Mouse (Mus musculus) stomach, postnatal 0 days (tissue): ENCODE measurements around the gene Slc13a5. TPM values are rescaled to one million over a fixed set of nuclear protein-coding genes. Genes with fewer than 3 reads are reported as not detected.

ENCODE experiments used
- ATAC-seq: fragments of 200-750 bp; cut with Nextera tagmentation; 2 replicates; pipeline ENCODE4 v1.8.0; 2017; ENCODE audit not compliant: low FRiP score, low TSS enrichment
- DNase-seq: peaks from one replicate; pipeline ENCODE4 v3.0.0-alpha.2; 2016; ENCODE audit warnings: low spot score
- H3K27ac ChIP-seq: fragments of 300-500 bp; sonication (generic); replicated peaks from 2 replicates; pipeline ENCODE4 v1.5.1; 2014; ENCODE audit warnings: mild to moderate bottlenecking, control low read depth
- H3K27me3 ChIP-seq: fragments of 300-500 bp; sonication (generic); 2 replicates; pipeline ENCODE4 v1.6.1; 2014; ENCODE audit warnings: low read length; ENCODE audit not compliant: control insufficient read depth, insufficient read depth
- H3K36me3 ChIP-seq: fragments of 300-500 bp; sonication (generic); 2 replicates; pipeline ENCODE4 v1.6.1; 2014; ENCODE audit warnings: low read length, mixed read lengths; ENCODE audit not compliant: control insufficient read depth, insufficient read depth
- H3K4me1 ChIP-seq: fragments of 300-500 bp; sonication (generic); replicated peaks from 2 replicates; pipeline ENCODE4 v1.6.1; 2014; ENCODE audit warnings: antibody characterized with exemption; ENCODE audit not compliant: control insufficient read depth, insufficient read depth
- H3K4me2 ChIP-seq: fragments of 300-500 bp; sonication (generic); replicated peaks from 2 replicates; pipeline ENCODE4 v1.6.1; 2014; ENCODE audit warnings: low read depth, mild to moderate bottlenecking, control low read depth, moderate library complexity
- H3K4me3 ChIP-seq: fragments of 300-500 bp; sonication (generic); 2 replicates; pipeline ENCODE4 v1.5.1; 2014; ENCODE audit warnings: low read depth, low read length, control low read depth
- H3K9ac ChIP-seq: fragments of 300-500 bp; sonication (generic); 2 replicates; pipeline ENCODE4 v1.6.1; 2014; ENCODE audit warnings: mild to moderate bottlenecking, low read length, control low read depth, mixed read lengths
- H3K9me3 ChIP-seq: fragments of 300-500 bp; sonication (generic); 2 replicates; pipeline ENCODE4 v1.6.1; 2016; ENCODE audit warnings: low read length; ENCODE audit not compliant: control insufficient read depth
- CTCF ChIP-seq: IDR thresholded peaks from 2 replicates; pipeline ENCODE4 v1.5.1; 2016; ENCODE audit warnings: antibody characterized with exemption, low read depth, mild to moderate bottlenecking, moderate library complexity
- EP300 ChIP-seq: optimal IDR thresholded peaks from 2 replicates; pipeline ENCODE3; 2016; ENCODE audit warnings: antibody characterized with exemption
- WGBS: fragments of 180-500 bp; shearing (Covaris S2); extraction: QIAGEN DNeasy Blood & Tissue Kit; methylation state at CpG from one replicate; pipeline ENCODE4 v1.1.7; 2014; 5-methylcytosine and 5-hydroxymethylcytosine counted together
- polyA plus RNA-seq: library from polyadenylated mRNA; unstranded; fragments of >200 nt; fragmentation: Nextera tagmentation; extraction: Ambion mirVana; gene quantifications from 2 replicates; pipeline ENCODE4 v1.2.1, GENCODE M21; 2015

Slc13a5 gene
- polyA plus RNA-seq, 1 experiment from 2014 or later, result 0.06 TPM

GRCm38 (mm10) chr11:72302230-72302629 lies 35.2 kb upstream of the Slc13a5 start:
- H3K27ac ChIP-seq, result peak overlapping the region; percentile 78
- ATAC-seq, result peak; percentile 19; the same call in 1 of the 2 replicates
- no peaks in the 10 kb centered on the region for H3K4me1 ChIP-seq
- TF ChIP-seq EP300 (no peak), CTCF (no peak)
- peak overlapping the region; percentile 51 for H3K9ac ChIP-seq
- no peaks in the 10 kb centered on the region for H3K27me3 ChIP-seq
- no peaks in the 10 kb centered on the region for H3K9me3 ChIP-seq
- DNase-seq, result no peak
- WGBS, result 68% methylated on average over 7 of the region's 7 CpGs
- no peaks in the 10 kb centered on the region for H3K36me3 ChIP-seq
- peak overlapping the region; percentile 61 for H3K4me2 ChIP-seq
- peak overlapping the region; percentile 43 for H3K4me3 ChIP-seq

DNA sequence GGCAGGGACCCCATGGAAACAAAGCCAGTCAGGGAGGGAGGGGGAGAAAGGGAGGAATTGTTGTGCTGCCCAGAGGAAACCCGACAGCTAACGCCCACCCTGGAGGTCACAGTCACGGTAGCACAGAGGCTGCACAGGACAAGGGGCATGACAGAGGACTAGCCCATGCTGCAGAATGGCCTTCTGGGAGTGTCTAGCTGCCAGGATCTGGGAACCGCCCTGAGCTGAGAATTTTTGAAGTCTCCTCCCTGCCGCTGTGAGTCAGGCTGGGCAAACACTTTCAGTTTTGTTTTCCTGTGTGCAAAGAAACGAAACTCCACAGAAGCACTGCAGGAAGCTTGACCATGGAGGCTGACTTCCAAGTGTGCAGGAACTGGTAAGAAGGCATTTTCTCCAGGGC lies 34.3 kb upstream of the Slc13a5 start, which contains the start of gene Xaf1:
TSS of gene Xaf1 (plus strand) at position 296 of the 400 bp plus-strand sequence.
- Histone ChIP-seq H3K27me3 (no peaks in the 10 kb centered on the region), H3K27ac (peak within 1 kb of the TSS; percentile 78), H3K9me3 (no peaks in the 10 kb centered on the region), H3K9ac (peak within 1 kb of the TSS; percentile 51), H3K36me3 (no peaks in the 10 kb centered on the region), H3K4me1 (no peaks in the 10 kb centered on the region), H3K4me3 (peak within 1 kb of the TSS; percentile 43), H3K4me2 (peak within 1 kb of the TSS; percentile 61)
- DNase-seq (peak; percentile 82), ATAC-seq (peak; percentile 94)
- TF ChIP-seq EP300 (no peak), CTCF (no peak)
- WGBS, result 7% methylated on average over 6 of the region's 6 CpGs

DNA sequence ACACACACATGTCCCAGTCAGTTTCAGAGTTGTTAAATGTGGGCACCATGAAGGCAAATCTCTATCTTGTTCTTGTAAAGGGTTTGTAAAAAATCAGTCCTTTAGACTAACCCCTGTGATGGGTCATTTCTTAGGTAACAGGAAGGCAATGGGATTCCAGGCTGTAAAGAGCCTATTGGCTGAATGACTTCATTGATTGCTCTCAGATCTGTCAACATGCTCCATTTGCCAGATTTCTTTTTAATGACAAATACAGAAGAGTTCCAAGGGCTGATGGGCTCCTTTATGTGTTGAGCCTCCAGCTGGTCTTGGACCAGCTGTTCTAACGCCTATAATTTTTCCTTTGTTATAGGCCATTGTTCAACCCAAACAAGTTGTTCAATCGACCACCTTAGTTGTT lies 26.1 kb upstream of the Slc13a5 start:
- H3K9me3 ChIP-seq, result no peaks in the 10 kb centered on the region
- H3K4me2 ChIP-seq, result no peak overlapping the region
- ATAC-seq (no peak), DNase-seq (no peak)
- no peaks in the 10 kb centered on the region for H3K4me1 ChIP-seq
- H3K4me3 ChIP-seq, result no peak overlapping the region
- TF ChIP-seq CTCF, result no peak
- TF ChIP-seq EP300, result no peak
- no peak overlapping the region for H3K9ac ChIP-seq
- no peak overlapping the region for H3K27ac ChIP-seq
- H3K27me3 ChIP-seq, result no peaks in the 10 kb centered on the region
- H3K36me3 ChIP-seq, result no peaks in the 10 kb centered on the region
- 77% methylated on average over 2 of the region's 2 CpGs for WGBS

- H3K36me3 ChIP-seq, result no peaks in the 10 kb centered on the region
- H3K27me3 ChIP-seq, result no peaks in the 10 kb centered on the region
- H3K27ac ChIP-seq, result no peak overlapping the region
- whole genome bisulfite sequencing, result 84% methylated on average over 3 of the region's 3 CpGs
- H3K4me1 ChIP-seq, result no peaks in the 10 kb centered on the region
- TF ChIP-seq EP300, result no peak
- TF ChIP-seq CTCF, result no peak
- DNase-seq (no peak), ATAC-seq (no peak)
- H3K4me2 ChIP-seq, result no peak overlapping the region
- no peaks in the 10 kb centered on the region for H3K9me3 ChIP-seq
- H3K9ac ChIP-seq, result no peak overlapping the region
- no peak overlapping the region for H3K4me3 ChIP-seq
These were observed 20.5 kb upstream of the Slc13a5 start for GRCm38 (mm10) chr11:72287543-72287942.

- H3K27ac ChIP-seq, result no peak overlapping the region
- ATAC-seq (no peak), DNase-seq (no peak)
- 91% methylated on average over 2 of the region's 2 CpGs for WGBS
- no peaks in the 10 kb centered on the region for H3K36me3 ChIP-seq
- no peak overlapping the region for H3K9ac ChIP-seq
- TF ChIP-seq EP300 (no peak), CTCF (no peak)
- no peak overlapping the region for H3K4me3 ChIP-seq
- no peaks in the 10 kb centered on the region for H3K9me3 ChIP-seq
- H3K27me3 ChIP-seq, result no peaks in the 10 kb centered on the region
- H3K4me2 ChIP-seq, result no peak overlapping the region
- no peaks in the 10 kb centered on the region for H3K4me1 ChIP-seq
These were observed 20.1 kb upstream of the Slc13a5 start for GRCm38 (mm10) chr11:72287126-72287525.

- no peak overlapping the region for H3K9ac ChIP-seq
- no peak overlapping the region for H3K4me3 ChIP-seq
- H3K4me2 ChIP-seq, result no peak overlapping the region
- no peaks in the 10 kb centered on the region for H3K4me1 ChIP-seq
- WGBS, result 68% methylated on average over 3 of the region's 3 CpGs
- TF ChIP-seq EP300, result no peak
- TF ChIP-seq CTCF, result no peak
- no peaks in the 10 kb centered on the region for H3K27me3 ChIP-seq
- H3K36me3 ChIP-seq, result no peaks in the 10 kb centered on the region
- no peaks in the 10 kb centered on the region for H3K9me3 ChIP-seq
- no peak for DNase-seq
- no peak for ATAC-seq
- H3K27ac ChIP-seq, result no peak overlapping the region
These were observed 19.6 kb upstream of the Slc13a5 start for GRCm38 (mm10) chr11:72286651-72287050.
